Mouse (Mus musculus): ENCODE results near the gene Cep128.
"Not testable (repeated sequence)": the region's sequence is repeated elsewhere in the genome, so short reads cannot be mapped to it uniquely, and the experiment has no call there.

The Cep128 gene

GRCm38 (mm10) chr12:91384281-91385017 lies at the start of gene Cep128, which contains the start of gene Tshr:
Gene Cep128 (minus strand): TSS chr12:91384409.
Gene Tshr (plus strand): TSS chr12:91384563.
- peak; percentile 98 for DNase-seq

- DNase-seq: no peak
Observed at GRCm38 (mm10) chr12:91427129-91427528, 42.9 kb upstream of the Cep128 start.

GRCm38 (mm10) chr12:91426499-91426898 lies 42.3 kb upstream of the Cep128 start:
- no peak for DNase-seq

- DNase-seq: peak; percentile 71
Observed at GRCm38 (mm10) chr12:91423125-91423820, 39.1 kb upstream of the Cep128 start.

GRCm38 (mm10) chr12:91421272-91421671 lies 37.1 kb upstream of the Cep128 start:
- peak; percentile 61 for DNase-seq

GRCm38 (mm10) chr12:91418791-91419190 lies 34.6 kb upstream of the Cep128 start:
- peak; percentile 82 for DNase-seq

GRCm38 (mm10) chr12:91416828-91417227 lies 32.6 kb upstream of the Cep128 start:
- no peak for DNase-seq

GRCm38 (mm10) chr12:91415112-91415511 lies 30.9 kb upstream of the Cep128 start:
- DNase-seq: no peak

- peak; percentile 98 for DNase-seq
Observed at GRCm38 (mm10) chr12:91412461-91413182, 28.4 kb upstream of the Cep128 start.

- DNase-seq: no peak
Observed at GRCm38 (mm10) chr12:91410306-91410705, 26.1 kb upstream of the Cep128 start.

GRCm38 (mm10) chr12:91401049-91401352 lies 16.8 kb upstream of the Cep128 start:
- DNase-seq: no peak

- DNase-seq: peak; percentile 91
Observed at GRCm38 (mm10) chr12:91400232-91401048, 16.2 kb upstream of the Cep128 start.

- DNase-seq: no peak
Observed at GRCm38 (mm10) chr12:91383516-91384264, 519 bp downstream of the Cep128 start.

- DNase-seq: no peak
Observed at GRCm38 (mm10) chr12:91369173-91369572, 15.0 kb downstream of the Cep128 start.

- DNase-seq: no peak
Observed at GRCm38 (mm10) chr12:91353783-91354182, 30.4 kb downstream of the Cep128 start.

- not testable (repeated sequence) for DNase-seq
Observed at GRCm38 (mm10) chr12:91338656-91339055, 45.6 kb downstream of the Cep128 start.

GRCm38 (mm10) chr12:91327527-91327926 lies 56.7 kb downstream of the Cep128 start:
- DNase-seq: peak; percentile 7

- peak; percentile 89 for DNase-seq
Observed at GRCm38 (mm10) chr12:91326104-91326503, 58.1 kb downstream of the Cep128 start.

GRCm38 (mm10) chr12:91315026-91315425 lies 69.2 kb downstream of the Cep128 start:
- no peak for DNase-seq

- DNase-seq: peak; percentile 78
Observed at GRCm38 (mm10) chr12:91313974-91314587, 70.1 kb downstream of the Cep128 start.

GRCm38 (mm10) chr12:91312591-91312990 lies 71.6 kb downstream of the Cep128 start:
- DNase-seq: no peak

- no peak for DNase-seq
Observed at GRCm38 (mm10) chr12:91307733-91308132, 76.5 kb downstream of the Cep128 start.

Measured in retina, postnatal 1 day (tissue).